Mouse (Mus musculus) kidney, postnatal 0 days (tissue): ENCODE results near the gene C5ar2. TPM values are rescaled to one million over a fixed set of nuclear protein-coding genes. Genes with fewer than 3 reads are reported as not detected.

ENCODE experiments used
- ATAC-seq: fragments of 200-750 bp; cut with Nextera tagmentation; replicated peaks from 2 replicates; pipeline ENCODE4 v1.8.0; 2017; ENCODE audit warnings: low read depth, moderate number of reproducible peaks, moderate TSS enrichment, moderate library complexity; ENCODE audit not compliant: low FRiP score
- DNase-seq: peaks from one replicate; pipeline ENCODE4 v3.0.0-alpha.2; 2016; ENCODE audit warnings: low spot score
- H3K27ac ChIP-seq: fragments of 300-500 bp; sonication (generic); 2 replicates; pipeline ENCODE4 v1.5.1; 2014; ENCODE audit warnings: mild to moderate bottlenecking
- H3K27me3 ChIP-seq: fragments of 300-500 bp; sonication (generic); 2 replicates; pipeline ENCODE4 v1.6.1; 2014; ENCODE audit warnings: low read length, mixed read lengths; ENCODE audit not compliant: insufficient read depth
- H3K36me3 ChIP-seq: fragments of 300-500 bp; sonication (generic); 2 replicates; pipeline ENCODE4 v1.6.1; 2014; ENCODE audit warnings: low read length, mixed read lengths; ENCODE audit not compliant: insufficient read depth
- H3K4me1 ChIP-seq: fragments of 300-500 bp; sonication (generic); replicated peaks from 2 replicates; pipeline ENCODE4 v1.6.1; 2014; ENCODE audit warnings: antibody characterized with exemption, low read length, mixed read lengths; ENCODE audit not compliant: insufficient read depth
- H3K4me2 ChIP-seq: fragments of 300-500 bp; sonication (generic); 2 replicates; pipeline ENCODE4 v1.6.1; 2014; ENCODE audit warnings: mild to moderate bottlenecking, low read length, moderate library complexity, mixed read lengths
- H3K4me3 ChIP-seq: fragments of 300-500 bp; sonication (generic); replicated peaks from 2 replicates; pipeline ENCODE4 v1.5.1; 2014; ENCODE audit warnings: low read depth, low read length
- H3K9ac ChIP-seq: fragments of 300-500 bp; sonication (generic); 2 replicates; pipeline ENCODE4 v1.6.1; 2014; ENCODE audit warnings: low read depth, low read length
- H3K9me3 ChIP-seq: fragments of 300-500 bp; sonication (generic); replicated peaks from 2 replicates; pipeline ENCODE4 v1.6.1; 2016; ENCODE audit warnings: low read length, inconsistent platforms, mixed read lengths
- CTCF ChIP-seq: IDR thresholded peaks from 2 replicates; pipeline ENCODE4 v1.5.1; 2016; ENCODE audit warnings: antibody characterized with exemption, low read depth, mild to moderate bottlenecking, moderate library complexity
- WGBS: fragments of 180-500 bp; shearing (Covaris S2); extraction: QIAGEN DNeasy Blood & Tissue Kit; methylation state at CpG from one replicate; pipeline ENCODE4 v1.1.7; 2014; 5-methylcytosine and 5-hydroxymethylcytosine counted together
- polyA plus RNA-seq: library from polyadenylated mRNA; unstranded; fragments of >200 nt; fragmentation: Nextera tagmentation; extraction: Ambion mirVana; gene quantifications from 2 replicates; pipeline ENCODE4 v1.2.1, GENCODE M21; 2015

Gene C5ar2
- polyA plus RNA-seq, 1 experiment from 2014 or later: 0.11 TPM

DNA sequence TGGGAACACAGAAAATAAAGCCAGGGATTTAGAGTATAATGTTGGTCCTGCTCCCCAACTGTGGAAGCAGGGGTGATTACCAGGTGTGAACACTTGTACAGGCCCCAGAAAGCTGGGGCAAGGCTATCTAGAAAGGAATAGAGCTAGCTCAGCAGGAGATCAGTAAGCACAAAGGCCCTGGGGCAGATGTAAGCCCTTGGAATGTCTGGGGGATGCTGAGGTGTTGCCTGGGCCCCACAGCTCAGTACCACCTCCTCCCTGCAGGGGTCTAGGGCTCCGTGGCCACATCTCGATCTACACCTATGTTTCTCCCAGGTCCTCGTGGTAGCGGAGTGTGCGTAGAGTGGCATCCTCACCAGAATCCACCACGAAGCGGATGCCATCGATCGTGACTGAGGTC lies 30.0 kb downstream of the C5ar2 start:
- Histone ChIP-seq H3K9me3 (no peaks in the 10 kb centered on the region), H3K9ac (no peak overlapping the region), H3K27me3 (no peaks in the 10 kb centered on the region), H3K4me2 (no peak overlapping the region), H3K27ac (no peak overlapping the region), H3K4me1 (no peaks in the 10 kb centered on the region), H3K36me3 (peaks cover 48% of the 10 kb centered on the region), H3K4me3 (no peak overlapping the region)
- 96% methylated on average over 9 of the region's 9 CpGs for WGBS
- TF ChIP-seq CTCF: no peak
- DNase-seq (no peak), ATAC-seq (no peak)

DNA sequence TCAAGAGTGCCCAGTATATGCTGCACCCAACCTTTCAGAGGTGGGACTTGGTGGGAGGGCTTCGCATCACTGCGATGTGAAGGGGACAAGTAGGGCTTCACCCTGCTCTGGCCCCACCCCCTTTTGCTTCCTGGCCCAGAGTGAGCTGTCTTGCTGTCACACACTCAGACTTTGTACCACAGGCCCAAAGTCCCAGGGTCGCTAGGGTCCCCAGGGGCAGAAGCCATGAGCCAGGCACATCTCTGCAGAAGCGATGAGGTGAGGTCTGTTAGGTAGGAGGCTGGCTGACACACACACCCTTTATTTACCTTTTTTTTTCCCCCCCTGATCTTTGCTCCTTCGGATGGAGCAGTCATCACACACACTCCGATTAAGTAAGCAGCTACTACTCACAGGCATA lies 30.8 kb downstream of the C5ar2 start:
- peaks cover 43% of the 10 kb centered on the region for H3K36me3 ChIP-seq
- H3K27ac ChIP-seq: no peak overlapping the region
- TF ChIP-seq CTCF: no peak

DNA sequence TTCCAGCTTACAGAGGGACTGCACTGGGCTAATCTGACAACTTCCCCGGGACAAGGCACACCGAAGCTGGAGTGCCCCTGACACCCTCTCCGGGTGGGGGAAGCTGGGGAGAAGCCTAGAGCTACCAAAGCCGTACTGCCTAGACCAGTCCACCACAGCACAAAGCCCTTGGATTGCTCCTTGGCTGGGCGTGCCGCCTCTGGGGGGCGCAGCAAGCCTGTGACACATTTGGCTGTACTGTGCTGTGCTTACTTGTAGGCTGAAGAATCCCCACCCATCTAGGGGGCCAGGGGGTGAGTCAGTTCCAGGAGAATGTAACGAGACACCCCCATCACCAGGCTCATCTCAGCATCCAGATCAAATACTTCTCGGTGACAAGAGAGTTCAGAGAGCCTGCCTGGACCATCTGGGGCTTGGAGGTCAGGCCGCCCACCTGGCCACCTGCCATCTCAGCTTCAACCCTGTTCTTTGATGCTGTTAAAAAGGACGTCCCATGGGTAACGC lies 33.0 kb downstream of the C5ar2 start:
- Histone ChIP-seq H3K4me1 (no peaks in the 10 kb centered on the region), H3K4me2 (no peak overlapping the region), H3K9me3 (no peaks in the 10 kb centered on the region), H3K27ac (no peak overlapping the region), H3K36me3 (peaks cover 38% of the 10 kb centered on the region), H3K27me3 (no peaks in the 10 kb centered on the region), H3K4me3 (no peak overlapping the region), H3K9ac (no peak overlapping the region)
- ATAC-seq: peak; percentile 18; the same call in 1 of the 2 replicates
- TF ChIP-seq CTCF: peak; percentile 52
- peak; percentile 37 for DNase-seq
- WGBS: 60% methylated on average over 12 of the region's 12 CpGs

More for the DNA sequence above, 30.8 kb downstream of the C5ar2 start:
- no peak overlapping the region for H3K9ac ChIP-seq
- no peak overlapping the region for H3K4me2 ChIP-seq
- DNase-seq (no peak), ATAC-seq (0 out of 2 replicates have a peak, but pooled peaks have one; percentile 30)
- no peak overlapping the region for H3K4me3 ChIP-seq
- H3K4me1 ChIP-seq: no peaks in the 10 kb centered on the region
- H3K27me3 ChIP-seq: no peaks in the 10 kb centered on the region
- WGBS: 94% methylated on average over 6 of the region's 6 CpGs
- H3K9me3 ChIP-seq: no peaks in the 10 kb centered on the region

DNA sequence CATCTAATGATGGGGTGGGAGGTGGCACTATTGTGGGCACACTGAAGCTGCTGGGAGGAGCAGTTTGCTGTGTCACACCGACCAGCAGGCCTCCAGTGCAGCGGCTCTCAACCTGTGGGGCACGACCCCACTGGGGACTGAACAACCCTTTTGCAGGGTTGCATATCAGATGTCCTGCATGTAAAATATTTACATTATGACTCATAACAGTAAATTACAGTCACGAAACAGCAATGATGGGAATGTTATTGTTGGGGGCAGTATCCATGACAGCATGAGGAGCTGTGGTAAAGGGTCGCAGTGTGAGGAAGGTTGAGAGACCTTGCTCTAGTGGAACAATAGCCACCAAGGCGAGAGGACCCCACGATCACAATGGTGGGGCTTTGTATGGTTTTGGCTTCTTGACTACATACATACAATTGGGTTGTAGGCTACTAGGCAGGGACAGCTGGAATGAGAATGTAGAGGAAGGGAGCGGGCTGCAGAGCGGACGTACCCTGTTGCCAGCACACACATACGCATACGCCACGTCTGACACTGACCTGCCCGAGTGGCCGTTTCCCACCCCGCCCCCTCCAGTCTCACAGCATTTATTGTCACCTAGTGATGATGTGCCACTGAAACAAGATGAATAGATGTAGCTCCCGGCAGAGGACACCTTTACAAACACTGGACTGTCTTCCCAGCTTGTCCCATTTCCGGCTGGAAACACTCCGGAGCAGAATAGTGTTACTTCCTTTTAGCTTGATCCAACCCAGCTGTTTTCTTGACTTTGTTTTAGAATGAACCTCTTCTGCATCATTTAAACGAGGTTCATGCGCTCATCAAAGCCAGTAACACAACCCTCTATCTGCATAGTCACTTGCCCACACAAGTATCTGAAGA lies 34.9 kb downstream of the C5ar2 start:
- Histone ChIP-seq H3K4me3 (no peak overlapping the region), H3K4me1 (no peaks in the 10 kb centered on the region), H3K27ac (no peak overlapping the region), H3K9me3 (no peaks in the 10 kb centered on the region), H3K36me3 (peaks cover 20% of the 10 kb centered on the region), H3K9ac (no peak overlapping the region), H3K27me3 (no peaks in the 10 kb centered on the region), H3K4me2 (no peak overlapping the region)
- ATAC-seq: no peak
- peak; percentile 70 for DNase-seq
- WGBS: 57% methylated on average over 21 of the region's 21 CpGs
- no peak for TF ChIP-seq CTCF

DNA sequence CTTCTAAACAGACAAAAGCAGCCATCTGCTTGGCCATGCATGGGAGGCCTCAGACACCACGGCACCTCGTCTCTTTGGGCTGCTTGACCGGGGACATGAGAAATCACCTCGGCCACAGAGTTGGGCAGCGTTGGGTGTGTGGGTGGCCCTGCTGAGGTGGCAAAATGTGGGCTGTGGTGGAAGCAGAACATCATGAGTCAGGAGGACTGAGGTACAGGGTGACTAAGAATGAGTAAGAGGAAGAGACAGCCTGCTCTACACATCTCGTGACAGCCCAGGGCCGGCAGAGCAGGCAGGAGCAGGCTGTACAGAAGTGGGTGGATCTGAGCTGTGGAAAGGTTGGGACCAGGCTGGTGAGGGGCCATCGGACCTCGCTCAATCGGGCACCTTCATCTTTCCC lies 36.5 kb downstream of the C5ar2 start:
- no peak overlapping the region for H3K9ac ChIP-seq
- WGBS: 67% methylated on average over 10 of the region's 10 CpGs
- H3K4me1 ChIP-seq: no peaks in the 10 kb centered on the region
- H3K4me3 ChIP-seq: no peak overlapping the region
- DNase-seq (peak; percentile 17), ATAC-seq (no peak)
- H3K36me3 ChIP-seq: peaks cover 16% of the 10 kb centered on the region; the same call in 1 of the 2 replicates
- no peaks in the 10 kb centered on the region for H3K9me3 ChIP-seq
- H3K4me2 ChIP-seq: no peak overlapping the region
- no peak for TF ChIP-seq CTCF
- no peak overlapping the region for H3K27ac ChIP-seq
- H3K27me3 ChIP-seq: no peaks in the 10 kb centered on the region

DNA sequence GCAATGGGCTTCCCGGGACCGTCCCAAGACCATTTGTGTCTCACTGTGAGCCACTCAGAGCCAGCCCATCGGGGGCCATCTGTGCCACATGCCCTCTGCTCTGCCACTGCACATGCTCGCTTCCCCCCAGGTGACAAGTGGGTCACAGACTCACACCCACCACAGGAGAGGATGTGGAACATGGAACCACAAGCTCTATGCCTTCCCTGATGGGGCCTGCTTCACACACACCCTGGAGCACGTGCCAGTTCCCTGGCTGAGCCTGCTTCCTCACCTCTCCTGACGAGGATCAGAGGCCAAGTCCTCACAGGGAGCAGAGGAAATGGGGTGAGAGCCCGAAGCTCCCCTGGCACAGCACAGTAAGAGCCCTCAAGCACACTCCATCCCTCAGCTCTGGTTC lies 36.9 kb downstream of the C5ar2 start:
- WGBS: 78% methylated on average over 7 of the region's 7 CpGs
- no peak overlapping the region for H3K27ac ChIP-seq
- no peaks in the 10 kb centered on the region for H3K27me3 ChIP-seq
- TF ChIP-seq CTCF: no peak
- no peak overlapping the region for H3K9ac ChIP-seq
- no peak overlapping the region for H3K4me3 ChIP-seq
- H3K4me2 ChIP-seq: no peak overlapping the region
- DNase-seq (no peak), ATAC-seq (no peak)
- H3K36me3 ChIP-seq: peaks cover 16% of the 10 kb centered on the region; the same call in 1 of the 2 replicates
- no peaks in the 10 kb centered on the region for H3K9me3 ChIP-seq
- no peaks in the 10 kb centered on the region for H3K4me1 ChIP-seq
